Mouse (Mus musculus): Measurements from ENCODE around the gene Cab39. TPM values are rescaled to one million over a fixed set of nuclear protein-coding genes. Genes with fewer than 3 reads are reported as not detected.

The Cab39 gene
- polyA plus RNA-seq, 2 experiments = 48.9 to 59.4 TPM

- 86% methylated on average over 4 of the region's 4 CpGs for WGBS
- ATAC-seq (ENCODE audit: low FRiP score, low read depth) = no peak
- H3K27ac ChIP-seq (replicated peaks; ENCODE audit: low read depth, low read length) = no peak overlapping the region
Observed at GRCm38 (mm10) chr1:85761665-85762064, 31.6 kb upstream of the Cab39 start.

GRCm38 (mm10) chr1:85763386-85763785 lies 29.9 kb upstream of the Cab39 start:
- Histone ChIP-seq H3K4me1 (ENCODE audit: control insufficient read depth, insufficient read depth, low read length) (no peaks in the 10 kb centered on the region), H3K9me3 (ENCODE audit: control insufficient read depth, low read length) (no peaks in the 10 kb centered on the region), H3K4me2 (replicated peaks; ENCODE audit: low read depth, low read length, severe bottlenecking) (no peak overlapping the region), H3K36me3 (ENCODE audit: control insufficient read depth, insufficient read depth, low read length) (no peaks in the 10 kb centered on the region), H3K4me3 (replicated peaks; ENCODE audit: low read length) (no peak overlapping the region), H3K27me3 (ENCODE audit: control insufficient read depth, insufficient read depth, low read length) (no peaks in the 10 kb centered on the region), H3K27ac (replicated peaks; ENCODE audit: low read depth, low read length) (no peak overlapping the region), H3K9ac (ENCODE audit: low read depth, low read length, severe bottlenecking) (no peak overlapping the region)
- WGBS = 77% methylated on average over 6 of the region's 6 CpGs
- no peak for TF ChIP-seq POLR2A (IDR thresholded peaks at IDR 0.05; ENCODE audit: borderline replicate concordance, extremely low read depth, insufficient read depth, insufficient read length)
- DNase-seq (ENCODE audit: low spot score) (no peak), ATAC-seq (ENCODE audit: low FRiP score, low read depth) (no peak)

More at GRCm38 (mm10) chr1:85761665-85762064, 31.6 kb upstream of the Cab39 start:
- H3K9me3 ChIP-seq (ENCODE audit: control insufficient read depth, low read length) = no peaks in the 10 kb centered on the region
- H3K27me3 ChIP-seq (ENCODE audit: control insufficient read depth, insufficient read depth, low read length) = no peaks in the 10 kb centered on the region
- no peak for TF ChIP-seq POLR2A (IDR thresholded peaks at IDR 0.05; ENCODE audit: borderline replicate concordance, extremely low read depth, insufficient read depth, insufficient read length)
- no peak overlapping the region for H3K4me2 ChIP-seq (replicated peaks; ENCODE audit: low read depth, low read length, severe bottlenecking)
- H3K36me3 ChIP-seq (ENCODE audit: control insufficient read depth, insufficient read depth, low read length) = no peaks in the 10 kb centered on the region
- no peak for DNase-seq (ENCODE audit: low spot score)
- no peaks in the 10 kb centered on the region for H3K4me1 ChIP-seq (ENCODE audit: control insufficient read depth, insufficient read depth, low read length)
- no peak overlapping the region for H3K4me3 ChIP-seq (replicated peaks; ENCODE audit: low read length)
- no peak overlapping the region for H3K9ac ChIP-seq (ENCODE audit: low read depth, low read length, severe bottlenecking)

GRCm38 (mm10) chr1:85764291-85764690 lies 28.9 kb upstream of the Cab39 start:
- Histone ChIP-seq H3K27ac (replicated peaks; ENCODE audit: low read depth, low read length) (no peak overlapping the region), H3K4me3 (replicated peaks; ENCODE audit: low read length) (no peak overlapping the region), H3K9me3 (ENCODE audit: control insufficient read depth, low read length) (no peaks in the 10 kb centered on the region), H3K36me3 (ENCODE audit: control insufficient read depth, insufficient read depth, low read length) (no peaks in the 10 kb centered on the region), H3K4me1 (ENCODE audit: control insufficient read depth, insufficient read depth, low read length) (no peaks in the 10 kb centered on the region), H3K4me2 (replicated peaks; ENCODE audit: low read depth, low read length, severe bottlenecking) (no peak overlapping the region), H3K9ac (ENCODE audit: low read depth, low read length, severe bottlenecking) (no peak overlapping the region), H3K27me3 (ENCODE audit: control insufficient read depth, insufficient read depth, low read length) (no peaks in the 10 kb centered on the region)
- DNase-seq (ENCODE audit: low spot score) = no peak
- WGBS = 85% methylated on average over 4 of the region's 4 CpGs
- no peak for TF ChIP-seq POLR2A (IDR thresholded peaks at IDR 0.05; ENCODE audit: borderline replicate concordance, extremely low read depth, insufficient read depth, insufficient read length)
- no peak for ATAC-seq (ENCODE audit: low FRiP score, low read depth)

- DNase-seq (ENCODE audit: low spot score) (no peak), ATAC-seq (ENCODE audit: low FRiP score, low read depth) (0 out of 2 replicates have a peak, but pooled peaks have one; percentile 30)
- 81% methylated on average over 3 of the region's 3 CpGs for WGBS
- Histone ChIP-seq H3K27ac (replicated peaks; ENCODE audit: low read depth, low read length) (no peak overlapping the region), H3K4me2 (replicated peaks; ENCODE audit: low read depth, low read length, severe bottlenecking) (no peak overlapping the region), H3K9me3 (ENCODE audit: control insufficient read depth, low read length) (no peaks in the 10 kb centered on the region), H3K36me3 (ENCODE audit: control insufficient read depth, insufficient read depth, low read length) (no peaks in the 10 kb centered on the region), H3K9ac (ENCODE audit: low read depth, low read length, severe bottlenecking) (no peak overlapping the region), H3K27me3 (ENCODE audit: control insufficient read depth, insufficient read depth, low read length) (no peaks in the 10 kb centered on the region), H3K4me3 (replicated peaks; ENCODE audit: low read length) (no peak overlapping the region), H3K4me1 (ENCODE audit: control insufficient read depth, insufficient read depth, low read length) (no peaks in the 10 kb centered on the region)
- no peak for TF ChIP-seq POLR2A (IDR thresholded peaks at IDR 0.05; ENCODE audit: borderline replicate concordance, extremely low read depth, insufficient read depth, insufficient read length)
Observed at GRCm38 (mm10) chr1:85766120-85766519, 27.1 kb upstream of the Cab39 start.

- no peaks in the 10 kb centered on the region for H3K27me3 ChIP-seq (ENCODE audit: control insufficient read depth, insufficient read depth, low read length)
- ATAC-seq (ENCODE audit: low FRiP score, low read depth) = no peak
- H3K9me3 ChIP-seq (ENCODE audit: control insufficient read depth, low read length) = no peaks in the 10 kb centered on the region
- DNase-seq (ENCODE audit: low spot score) = no peak
- 44% methylated on average over 1 of the region's 1 CpGs for WGBS
- TF ChIP-seq POLR2A (IDR thresholded peaks at IDR 0.05; ENCODE audit: borderline replicate concordance, extremely low read depth, insufficient read depth, insufficient read length) = no peak
- H3K9ac ChIP-seq (ENCODE audit: low read depth, low read length, severe bottlenecking) = no peak overlapping the region
- no peaks in the 10 kb centered on the region for H3K36me3 ChIP-seq (ENCODE audit: control insufficient read depth, insufficient read depth, low read length)
- H3K4me1 ChIP-seq (ENCODE audit: control insufficient read depth, insufficient read depth, low read length) = no peaks in the 10 kb centered on the region
- H3K4me3 ChIP-seq (replicated peaks; ENCODE audit: low read length) = no peak overlapping the region
- H3K27ac ChIP-seq (replicated peaks; ENCODE audit: low read depth, low read length) = no peak overlapping the region
- H3K4me2 ChIP-seq (replicated peaks; ENCODE audit: low read depth, low read length, severe bottlenecking) = no peak overlapping the region
Observed at GRCm38 (mm10) chr1:85767754-85768153, 25.5 kb upstream of the Cab39 start.

- 64% methylated on average over 3 of the region's 3 CpGs for WGBS
- Histone ChIP-seq H3K9me3 (ENCODE audit: control insufficient read depth, low read length) (no peaks in the 10 kb centered on the region), H3K4me1 (ENCODE audit: control insufficient read depth, insufficient read depth, low read length) (no peaks in the 10 kb centered on the region), H3K27me3 (ENCODE audit: control insufficient read depth, insufficient read depth, low read length) (no peaks in the 10 kb centered on the region), H3K9ac (ENCODE audit: low read depth, low read length, severe bottlenecking) (no peak overlapping the region), H3K36me3 (ENCODE audit: control insufficient read depth, insufficient read depth, low read length) (no peaks in the 10 kb centered on the region), H3K4me3 (replicated peaks; ENCODE audit: low read length) (no peak overlapping the region), H3K4me2 (replicated peaks; ENCODE audit: low read depth, low read length, severe bottlenecking) (no peak overlapping the region), H3K27ac (replicated peaks; ENCODE audit: low read depth, low read length) (no peak overlapping the region)
- no peak for ATAC-seq (ENCODE audit: low FRiP score, low read depth)
- TF ChIP-seq POLR2A (IDR thresholded peaks at IDR 0.05; ENCODE audit: borderline replicate concordance, extremely low read depth, insufficient read depth, insufficient read length) = no peak
- DNase-seq (ENCODE audit: low spot score) = no peak
Observed at GRCm38 (mm10) chr1:85771976-85772375, 21.3 kb upstream of the Cab39 start.

Data from limb, embryonic 14.5 days (tissue).